Mouse (Mus musculus): ENCODE results near the gene Abhd4.

The Abhd4 gene
- long read RNA-seq, experiment 1, transcript Abhd4-202 (7 exons, 2,508 nt) = minor isoform, 16 of 588 reads
- long read RNA-seq, experiment 1, transcript Abhd4-201 (7 exons, 2,401 nt) = major isoform, 475 of 588 reads
- long read RNA-seq, experiment 1, partial matches to known transcripts = 81 of 588 reads
- long read RNA-seq, experiment 1, other reads (novel, unspliced or antisense) = 14 of 588 reads
- long read RNA-seq, experiment 2, transcript Abhd4-201 (7 exons, 2,401 nt) = major isoform, 396 of 481 reads
- long read RNA-seq, experiment 2, transcript Abhd4-202 (7 exons, 2,508 nt) = minor isoform, 6 of 481 reads
- long read RNA-seq, experiment 2, partial matches to known transcripts = 67 of 481 reads
- long read RNA-seq, experiment 2, other reads (novel, unspliced or antisense) = 12 of 481 reads

DNA sequence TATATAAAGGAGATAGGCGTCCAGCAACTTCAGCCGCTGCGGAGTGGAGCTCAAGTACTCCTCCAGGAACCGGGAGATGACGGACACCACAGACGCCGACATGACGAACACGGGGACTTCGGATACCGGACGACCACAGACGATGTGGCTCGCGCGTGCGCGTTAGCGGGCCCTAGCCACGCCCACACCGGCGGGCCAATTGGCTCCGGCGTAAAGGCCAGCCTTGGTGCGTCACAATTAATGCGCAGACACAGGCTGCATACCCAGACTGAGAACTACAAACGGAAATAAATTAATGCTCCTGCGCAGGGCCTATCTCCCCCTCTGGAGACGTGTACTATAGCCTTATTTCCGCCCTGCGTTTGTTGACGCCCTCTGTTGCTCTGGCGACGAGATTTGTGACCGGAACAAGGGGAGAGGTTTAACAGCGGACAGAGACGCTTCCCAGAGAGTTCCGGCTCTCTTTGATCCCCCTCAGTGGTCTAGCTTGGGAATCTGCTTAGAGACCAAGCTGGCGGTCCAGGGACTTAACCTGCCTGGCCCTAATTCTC, at the start of gene Abhd4, which contains the start of gene Dad1:
TSS of gene Abhd4 (plus strand) at position 448 of the 551 bp plus-strand sequence.
TSS of gene Dad1 (minus strand) at position 364 of the 551 bp plus-strand sequence.
- intact Hi-C loops (cut with DNase I) = loop anchor here (5.0 kb wide), 1 partner anchor 263 kb away; the partner anchor contains the start of gene Prmt5

GRCm38 (mm10) chr14:54204311-54204710, 49.7 kb upstream of the Abhd4 start:
- intact Hi-C loops (cut with DNase I) = no loop called here

- intact Hi-C loops (cut with DNase I) = no loop called here
These were observed 49.2 kb upstream of the Abhd4 start for GRCm38 (mm10) chr14:54204786-54205185.

DNA sequence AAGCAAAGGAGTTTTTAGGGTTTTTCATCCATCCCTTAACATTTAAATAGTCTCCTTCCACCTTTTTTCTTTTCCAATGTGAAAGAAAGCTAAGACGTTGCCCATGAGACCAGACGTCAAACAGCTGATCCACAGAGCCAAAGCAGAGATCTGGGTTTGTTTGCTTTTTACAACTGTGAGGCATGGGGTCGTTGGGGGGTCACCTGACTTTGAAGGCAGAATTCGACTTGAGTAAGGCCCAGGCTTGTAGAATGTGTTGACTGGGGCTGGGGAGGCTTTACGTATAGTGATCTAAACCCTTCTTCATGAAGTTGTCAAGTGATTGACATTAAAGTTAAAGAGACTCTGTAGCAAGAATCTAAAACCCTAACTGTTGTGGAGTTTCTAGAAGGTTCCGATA, 48.1 kb upstream of the Abhd4 start:
- intact Hi-C loops (cut with DNase I) = no loop called here

- intact Hi-C loops (cut with DNase I) = no loop called here
These were observed 47.7 kb upstream of the Abhd4 start for GRCm38 (mm10) chr14:54206309-54206708.

DNA sequence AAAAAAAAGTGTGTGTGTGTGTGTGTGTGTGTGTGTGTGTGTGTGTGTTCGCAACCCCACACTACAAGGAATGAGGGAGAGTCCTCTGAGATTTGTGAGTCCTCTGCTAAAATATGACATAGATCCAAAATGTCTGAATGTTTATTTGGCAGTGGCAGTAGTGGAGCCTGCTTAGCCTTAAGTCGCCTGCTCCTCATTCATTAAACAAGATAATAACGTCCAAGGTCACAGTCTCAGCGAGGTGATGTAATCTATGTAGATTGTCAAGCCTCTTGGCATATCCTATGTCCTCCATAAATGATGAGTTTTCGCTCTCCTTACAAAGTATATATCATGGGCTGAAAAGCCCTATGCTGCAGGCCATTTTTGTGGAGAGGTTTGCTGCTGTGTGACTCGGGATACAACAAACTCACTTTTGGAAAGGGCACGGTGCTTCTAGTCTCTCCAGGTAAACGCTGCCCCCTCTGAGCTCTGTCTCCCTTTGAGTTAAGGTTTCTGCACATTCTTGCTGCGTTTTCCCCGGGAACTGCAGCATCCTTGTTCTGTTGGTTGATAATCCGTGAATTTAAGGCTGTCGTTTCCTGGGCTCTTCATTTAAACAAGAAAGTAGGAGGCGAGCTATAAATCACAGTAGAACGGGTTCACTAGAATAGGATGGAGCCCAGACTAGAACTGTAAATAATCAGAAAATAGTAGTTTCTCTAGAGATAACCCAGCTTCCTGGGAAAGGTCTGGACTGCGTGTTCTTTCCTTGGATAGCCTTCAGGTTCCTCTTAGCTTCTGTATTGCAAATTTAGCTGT, 47.0 kb upstream of the Abhd4 start:
- intact Hi-C loops (cut with DNase I) = no loop called here

- intact Hi-C loops (cut with DNase I) = no loop called here
These were observed 46.1 kb upstream of the Abhd4 start for GRCm38 (mm10) chr14:54207924-54208323.

DNA sequence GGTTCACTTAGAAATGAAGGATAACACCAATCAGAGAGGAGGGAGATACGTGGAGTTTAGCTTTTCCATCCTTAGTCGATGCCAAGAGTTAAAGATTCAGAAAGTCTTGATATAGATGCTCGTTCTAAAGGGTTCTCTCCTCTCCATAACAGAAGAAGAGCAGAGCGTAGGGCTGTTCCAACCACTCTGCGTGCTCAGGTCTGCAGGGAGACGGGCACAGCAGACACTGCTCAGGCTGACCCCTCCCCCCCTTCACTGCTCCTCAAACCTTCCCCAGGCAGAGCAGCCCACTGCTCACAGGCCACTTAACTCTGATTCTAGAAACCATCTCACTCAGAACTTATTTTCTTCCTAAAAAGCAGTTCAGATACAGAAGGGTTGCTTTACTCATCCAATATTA, 45.2 kb upstream of the Abhd4 start:
- intact Hi-C loops (cut with DNase I) = no loop called here

DNA sequence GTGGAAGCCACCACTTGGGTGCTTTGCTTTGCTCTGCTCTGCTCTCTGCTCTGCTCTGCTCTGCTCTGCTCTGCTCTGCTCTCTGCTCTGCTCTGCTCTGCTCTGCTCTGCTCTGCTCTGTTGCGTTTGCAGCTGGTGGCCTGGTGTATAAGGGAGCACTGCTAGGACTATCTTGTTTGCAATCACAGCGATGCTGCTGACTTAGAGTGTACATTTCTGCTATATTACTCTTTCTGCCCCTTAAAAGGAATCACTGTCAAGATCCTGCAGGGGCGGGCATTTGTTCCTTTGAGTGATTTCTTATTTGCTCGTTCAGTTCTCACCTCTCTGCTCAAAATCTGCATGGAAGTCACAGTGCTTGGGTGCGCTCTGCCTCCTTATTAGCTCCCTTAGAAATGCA, 44.1 kb upstream of the Abhd4 start:
- intact Hi-C loops (cut with DNase I) = no loop called here

GRCm38 (mm10) chr14:54210401-54210800, 43.6 kb upstream of the Abhd4 start:
- intact Hi-C loops (cut with DNase I) = no loop called here

GRCm38 (mm10) chr14:54211199-54211598, 42.8 kb upstream of the Abhd4 start:
- intact Hi-C loops (cut with DNase I) = no loop called here

GRCm38 (mm10) chr14:54211755-54212154, 42.2 kb upstream of the Abhd4 start:
- intact Hi-C loops (cut with DNase I) = no loop called here

DNA sequence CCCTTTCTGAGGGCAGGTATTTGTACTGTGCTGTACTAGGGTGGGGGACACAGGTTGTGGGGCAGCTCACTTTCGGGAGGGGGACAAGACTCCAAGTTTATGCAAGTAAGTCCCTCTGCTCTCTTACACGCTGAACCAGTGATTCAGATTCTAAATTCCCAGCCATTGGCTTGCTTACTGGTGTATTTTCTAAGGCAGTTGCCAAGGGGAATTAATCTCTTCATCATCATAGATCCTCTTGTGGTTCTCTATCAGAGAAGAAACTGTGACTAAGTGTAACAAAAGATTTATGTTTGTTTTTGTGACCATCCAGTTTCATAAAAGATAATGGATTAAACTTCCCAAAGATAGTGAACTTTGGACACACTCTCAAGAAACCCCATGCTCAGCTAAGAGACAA, 40.3 kb upstream of the Abhd4 start:
- intact Hi-C loops (cut with DNase I) = no loop called here

DNA sequence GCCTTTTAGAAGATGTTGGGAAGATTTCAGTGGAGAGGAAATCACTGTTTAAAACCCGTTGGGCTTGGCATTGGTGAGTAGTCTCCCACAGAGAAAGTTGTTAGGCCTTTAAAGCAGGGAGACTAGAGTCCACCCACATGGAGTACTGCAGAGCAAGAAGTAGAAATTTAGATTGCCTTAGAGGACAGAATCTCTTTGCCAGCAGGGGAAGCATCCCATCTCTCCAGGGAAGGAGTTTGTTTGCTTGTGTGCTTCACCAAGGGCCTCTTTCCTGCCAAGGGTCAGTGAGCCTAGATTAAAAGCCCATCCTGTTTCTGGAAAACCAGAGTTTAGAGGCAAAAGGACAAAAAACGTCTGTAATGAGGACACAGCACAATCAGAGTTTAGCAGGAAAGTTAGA, 39.5 kb upstream of the Abhd4 start:
- intact Hi-C loops (cut with DNase I) = no loop called here

GRCm38 (mm10) chr14:54214901-54215300, 39.1 kb upstream of the Abhd4 start:
- intact Hi-C loops (cut with DNase I) = loop anchor here (5.0 kb wide), 1 partner anchor 153 kb away; no protein-coding TSS in a partner anchor

DNA sequence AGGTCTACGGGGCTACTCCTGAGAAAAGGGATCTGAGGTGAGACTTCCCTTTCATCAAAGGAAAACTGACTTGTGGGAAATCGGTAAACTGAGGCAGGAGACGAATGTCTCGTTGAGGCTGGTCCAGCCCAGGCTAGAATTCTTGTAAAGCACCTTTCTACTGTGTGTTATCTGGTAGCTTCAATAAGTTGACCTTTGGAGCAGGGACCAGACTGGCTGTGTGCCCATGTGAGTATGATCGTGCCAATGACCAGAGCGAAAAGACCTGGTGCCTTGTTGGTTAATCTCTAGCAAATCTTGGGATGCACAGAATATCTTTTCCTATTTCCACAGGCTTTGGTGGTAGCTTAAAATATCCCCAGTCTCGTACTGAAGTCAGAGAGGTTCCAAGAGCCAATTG, 37.9 kb upstream of the Abhd4 start:
- intact Hi-C loops (cut with DNase I) = loop anchor here (5.0 kb wide), 1 partner anchor 154 kb away; no protein-coding TSS in a partner anchor

DNA sequence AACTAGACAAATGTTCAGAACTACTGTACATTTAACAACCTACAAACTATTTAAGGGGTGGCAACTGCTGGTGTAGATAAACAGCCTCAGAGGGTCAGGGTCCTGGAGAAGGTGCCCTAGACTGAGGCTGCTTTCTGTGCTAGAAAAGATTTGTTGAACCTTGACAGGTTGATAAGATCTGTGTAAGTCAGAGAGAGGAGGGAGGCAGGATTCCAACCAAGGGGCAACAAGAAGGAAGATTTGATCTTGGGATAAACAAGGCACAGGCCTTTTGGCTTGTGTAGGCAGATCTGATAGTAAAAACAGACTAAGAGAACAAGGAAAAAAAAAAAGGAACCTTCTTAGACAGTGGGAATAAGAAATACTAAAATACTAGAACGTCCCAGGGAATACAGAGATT, 35.8 kb upstream of the Abhd4 start:
- intact Hi-C loops (cut with DNase I) = loop anchor here (5.0 kb wide), 1 partner anchor 156 kb away; no protein-coding TSS in a partner anchor

DNA sequence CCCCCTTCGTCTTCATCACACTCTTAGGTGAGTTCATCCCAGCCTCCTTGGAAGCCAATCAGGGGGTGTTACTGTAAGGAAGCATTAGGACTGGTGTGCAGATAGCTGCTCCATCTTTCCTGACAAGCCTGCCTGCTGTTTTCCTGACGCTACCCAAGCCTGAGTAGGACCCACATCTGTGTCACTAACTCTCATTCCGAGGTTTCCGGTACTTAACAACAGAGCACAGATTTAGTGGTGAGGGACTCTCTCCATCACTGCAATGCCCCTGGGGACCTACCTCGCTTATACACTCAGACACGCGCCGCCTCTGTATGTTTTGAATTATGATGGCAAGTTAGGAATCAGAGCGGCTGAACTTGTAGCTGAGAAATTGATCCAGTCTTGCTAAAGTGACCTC, 35.3 kb upstream of the Abhd4 start:
- intact Hi-C loops (cut with DNase I) = loop anchor here (5.0 kb wide), 1 partner anchor 156 kb away; no protein-coding TSS in a partner anchor

DNA sequence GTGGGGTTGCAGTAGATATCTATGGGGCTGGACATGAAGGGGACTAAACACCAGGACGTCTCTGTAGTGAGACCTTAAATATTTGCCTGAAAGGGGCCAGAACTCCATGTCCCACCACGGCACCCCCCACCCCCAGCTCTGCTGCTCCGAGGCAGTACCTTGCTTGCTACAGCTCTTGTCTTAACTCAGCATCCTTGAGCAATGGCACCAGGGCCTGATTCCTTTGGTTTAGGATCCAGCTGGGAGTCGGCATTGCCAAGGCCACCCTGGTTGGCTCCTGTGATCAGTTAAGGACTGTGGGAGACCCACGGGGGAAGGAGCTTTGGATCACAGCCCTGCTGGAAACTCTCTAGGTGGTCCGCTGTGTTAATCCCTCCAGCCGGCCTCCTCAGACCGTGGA, 34.7 kb upstream of the Abhd4 start:
- intact Hi-C loops (cut with DNase I) = loop anchor here (5.0 kb wide), 1 partner anchor 157 kb away; no protein-coding TSS in a partner anchor

- intact Hi-C loops (cut with DNase I) = loop anchor here (5.0 kb wide), 1 partner anchor 158 kb away; no protein-coding TSS in a partner anchor
These were observed 34.1 kb upstream of the Abhd4 start for GRCm38 (mm10) chr14:54219849-54220248.

- intact Hi-C loops (cut with DNase I) = no loop called here
These were observed 33.1 kb upstream of the Abhd4 start for GRCm38 (mm10) chr14:54220726-54221494.

All from adrenal gland (tissue).